Mouse (Mus musculus) kidney, adult 2 months (tissue): Measurements from ENCODE around the gene Ccl27a.

Experiments
- CTCF ChIP-seq: fragments of 200-500 bp; conservative IDR thresholded peaks from 2 replicates; pipeline ENCODE4 v1.5.1; 2011; ENCODE audit warnings: low read depth, mild to moderate bottlenecking, control low read depth, low read length, moderate library complexity, mixed read lengths; ENCODE audit not compliant: insufficient read depth, insufficient read length
- POLR2A ChIP-seq: fragments of 200-500 bp; IDR thresholded peaks from one replicate; pipeline ENCODE4 v1.6.1; 2011; ENCODE audit warnings: low read depth, low read length, control low read depth

GRCm38 (mm10) chr4:41759206-41759605 lies 14.8 kb downstream of the Ccl27a start:
- TF ChIP-seq CTCF (0 out of 2 replicates have a peak, but pooled peaks have one; percentile 17), POLR2A (no peak)
